Mouse (Mus musculus) left cerebral cortex, adult 11 months (tissue): ENCODE results near the gene Maml3.

Experiments used
- DNase-seq: peaks from one replicate; pipeline ENCODE4 v3.0.0; 2022; ENCODE audit warnings: low spot score

Maml3 gene

DNA sequence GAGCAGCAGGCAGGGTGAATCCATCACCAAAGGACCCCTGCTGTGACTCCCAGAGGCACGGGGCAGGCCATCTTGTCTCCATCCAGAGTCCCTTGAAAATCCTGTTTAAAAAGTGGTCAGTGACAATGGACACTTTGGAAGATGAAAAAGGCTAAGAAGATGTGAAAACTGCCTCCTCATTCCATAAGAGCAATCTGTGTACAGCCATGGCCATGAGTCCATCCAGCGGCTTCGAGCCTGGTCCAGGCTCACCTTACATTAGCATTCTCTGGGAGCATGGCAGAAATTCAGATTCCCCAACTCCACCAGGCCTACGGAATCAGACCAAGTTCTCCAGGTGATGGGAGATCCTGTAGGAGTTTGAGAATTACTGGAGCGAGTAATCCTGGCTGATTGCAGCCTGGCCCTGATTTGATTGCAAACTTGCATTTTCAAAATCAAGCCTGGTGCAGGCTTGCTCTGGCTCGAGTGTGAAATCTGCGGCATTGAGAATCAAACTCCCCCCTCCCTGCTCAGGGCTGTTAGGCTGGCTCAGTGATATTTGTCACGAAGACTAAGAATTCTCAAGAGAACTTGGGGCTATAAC is 402.1 kb downstream of the Maml3 start:
- no peak for DNase-seq

DNA sequence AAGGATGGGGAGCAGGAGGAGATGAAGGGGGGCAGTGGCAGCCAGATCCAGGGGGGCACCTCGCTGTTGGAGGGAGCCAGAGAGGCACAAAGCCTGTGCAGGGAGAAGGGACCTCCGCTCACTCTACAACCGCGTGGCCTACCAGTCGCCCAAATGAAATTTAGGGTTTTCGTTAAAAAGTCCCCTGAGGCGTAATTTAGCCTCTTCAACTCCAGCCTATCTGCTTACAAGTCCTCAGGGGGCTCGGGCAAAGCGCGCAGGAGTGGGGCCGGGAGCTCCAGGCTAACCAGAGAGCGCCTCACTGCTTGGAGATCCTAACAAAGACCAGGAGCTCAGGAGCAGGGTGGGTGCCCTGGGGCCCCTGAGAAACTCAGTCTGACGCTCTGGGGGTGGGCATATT is 402.9 kb downstream of the Maml3 start:
- no peak for DNase-seq

DNA sequence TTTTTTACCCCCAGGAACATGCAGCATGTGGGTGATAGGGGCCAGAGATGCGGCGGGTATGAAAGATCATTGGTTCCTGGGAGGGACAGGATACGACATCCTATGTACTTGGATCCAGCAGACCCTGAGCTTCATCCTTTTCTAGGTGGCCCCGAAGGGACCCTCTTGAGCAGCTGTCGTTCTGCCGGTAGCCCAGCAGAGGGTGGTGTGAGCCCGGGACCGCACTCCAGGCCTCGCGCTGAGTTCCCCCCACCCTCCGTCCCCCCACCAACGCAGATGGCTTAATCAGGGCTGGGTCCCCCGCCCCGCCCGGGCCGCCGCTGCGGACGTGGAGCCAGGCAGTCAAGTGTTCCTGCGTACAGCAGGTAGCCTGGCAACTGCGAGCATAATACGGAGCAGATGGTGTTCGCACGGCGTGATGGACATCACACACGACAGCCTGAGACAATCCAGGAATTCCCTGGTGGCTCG is 403.6 kb downstream of the Maml3 start:
- peak; percentile 48 for DNase-seq

DNA sequence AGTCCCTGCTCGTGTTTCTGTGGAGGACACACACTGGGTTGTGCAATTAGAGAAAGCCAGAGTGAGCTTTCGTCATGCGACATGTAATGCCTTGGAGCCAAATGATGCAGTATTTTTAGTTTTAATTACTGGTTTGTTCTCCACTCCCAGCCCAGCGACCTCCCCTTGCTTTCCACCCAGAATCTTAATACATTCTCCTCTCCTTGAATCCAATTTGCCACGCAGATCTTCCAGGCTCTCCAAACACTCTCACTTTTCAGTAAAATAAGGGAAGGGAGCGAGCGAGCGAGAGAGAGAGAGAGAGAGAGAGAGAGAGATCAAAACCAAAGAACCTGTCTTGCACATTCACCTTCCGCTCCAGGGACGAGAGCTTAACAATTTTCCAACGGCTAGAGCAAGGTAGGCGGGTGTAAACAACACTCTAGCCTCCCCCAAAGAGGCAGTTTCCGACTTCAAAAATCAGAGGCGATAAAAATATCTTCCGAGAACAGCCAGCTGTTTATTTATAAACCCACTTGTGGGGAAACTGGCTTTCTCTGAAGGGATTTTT is 404.1 kb downstream of the Maml3 start:
- DNase-seq, result peak; percentile 29

DNA sequence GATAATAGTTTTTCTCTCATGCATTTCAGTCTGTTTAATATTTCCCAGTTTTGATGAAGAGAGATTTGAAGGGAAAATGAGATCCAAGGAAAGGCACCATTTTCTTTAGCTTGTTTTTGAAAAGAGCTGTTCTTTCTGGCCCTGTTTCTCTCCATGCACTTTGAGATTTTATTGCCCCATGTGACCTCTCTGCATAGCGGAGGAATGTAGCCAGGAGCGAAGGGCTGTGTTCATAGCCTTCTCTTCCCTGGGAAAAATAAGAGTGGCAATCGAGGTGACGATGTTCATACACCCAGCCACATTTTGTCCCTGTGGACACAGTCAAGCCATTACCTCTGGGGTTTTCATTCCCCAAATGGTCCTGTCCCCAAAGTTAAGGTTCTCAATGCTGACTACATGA is 404.8 kb downstream of the Maml3 start:
- no peak for DNase-seq

DNA sequence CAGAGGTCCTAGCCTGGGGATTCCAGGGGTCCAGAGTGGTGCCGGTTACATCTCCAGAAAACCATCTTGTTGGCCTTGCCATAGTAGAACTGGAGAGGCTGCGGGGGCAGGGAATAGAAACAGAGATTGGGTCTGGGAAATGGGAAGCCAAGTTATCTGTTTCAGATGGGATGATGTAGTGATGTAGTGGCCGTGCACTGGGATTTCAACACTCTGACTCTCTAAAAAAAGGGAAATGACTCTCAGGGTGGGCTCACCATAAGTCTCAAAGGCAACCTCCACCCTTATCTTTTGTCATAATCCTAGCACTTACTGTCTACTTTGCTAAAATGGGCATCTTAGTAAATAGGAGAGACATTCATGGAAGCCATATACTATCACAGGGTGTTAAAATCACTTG is 406.9 kb downstream of the Maml3 start:
- no peak for DNase-seq

DNA sequence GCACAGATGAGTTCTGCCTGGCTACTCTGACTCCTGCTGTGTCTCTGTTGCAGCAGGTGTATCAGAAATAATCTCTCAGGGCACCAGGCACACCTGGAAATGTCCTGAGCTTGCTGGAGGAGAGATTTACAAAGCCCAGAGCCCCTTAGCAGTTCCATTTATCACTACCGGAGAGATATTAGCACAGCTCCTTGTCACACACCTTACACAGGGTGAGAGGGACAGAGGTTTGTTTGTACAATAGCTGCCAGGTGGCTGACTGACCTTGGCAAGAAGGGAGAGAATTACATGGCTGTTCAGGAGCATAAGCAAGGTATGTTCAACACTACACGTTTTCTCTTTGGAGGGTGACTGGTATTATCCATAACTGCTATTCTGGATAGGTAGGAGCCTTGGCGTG is 409.2 kb downstream of the Maml3 start:
- no peak for DNase-seq

DNA sequence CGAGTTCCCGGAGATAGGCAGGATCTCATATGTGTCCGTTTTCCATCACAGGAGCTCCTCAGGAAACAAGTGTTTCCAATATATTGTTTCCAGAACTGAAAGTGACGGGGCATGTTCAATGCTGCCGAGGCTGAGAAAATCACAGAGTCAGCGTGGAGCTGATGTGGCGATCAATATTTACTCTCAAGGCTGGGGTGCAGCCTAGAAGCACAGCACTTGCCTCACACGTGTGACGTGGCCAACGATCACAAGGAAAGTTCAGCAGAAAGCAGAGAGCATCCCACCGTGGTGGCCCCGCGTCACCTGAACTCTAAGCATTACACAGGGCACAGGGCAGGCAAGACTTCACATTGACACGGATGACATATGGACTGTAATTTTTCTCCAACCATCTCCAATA is 410.3 kb downstream of the Maml3 start:
- DNase-seq, result no peak

DNA sequence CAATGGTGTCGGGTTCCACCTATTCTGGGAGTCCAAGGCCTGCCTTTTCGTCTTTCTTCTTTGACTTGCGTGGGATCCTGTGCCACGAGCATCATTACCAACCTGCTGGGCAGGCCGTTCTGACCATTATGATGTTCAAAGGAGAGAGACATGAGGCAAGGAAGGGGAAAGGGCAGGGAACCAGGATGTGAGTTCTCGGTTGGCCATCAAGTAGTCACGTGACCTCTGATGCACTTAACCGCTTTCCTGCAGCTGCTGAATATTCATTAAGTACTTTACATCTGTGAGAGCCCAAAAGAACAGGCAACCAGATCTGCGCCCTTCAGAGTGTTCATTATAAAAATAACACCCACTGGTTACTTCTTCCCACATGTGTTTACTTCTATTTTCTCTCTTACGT is 411.7 kb downstream of the Maml3 start:
- no peak for DNase-seq

DNA sequence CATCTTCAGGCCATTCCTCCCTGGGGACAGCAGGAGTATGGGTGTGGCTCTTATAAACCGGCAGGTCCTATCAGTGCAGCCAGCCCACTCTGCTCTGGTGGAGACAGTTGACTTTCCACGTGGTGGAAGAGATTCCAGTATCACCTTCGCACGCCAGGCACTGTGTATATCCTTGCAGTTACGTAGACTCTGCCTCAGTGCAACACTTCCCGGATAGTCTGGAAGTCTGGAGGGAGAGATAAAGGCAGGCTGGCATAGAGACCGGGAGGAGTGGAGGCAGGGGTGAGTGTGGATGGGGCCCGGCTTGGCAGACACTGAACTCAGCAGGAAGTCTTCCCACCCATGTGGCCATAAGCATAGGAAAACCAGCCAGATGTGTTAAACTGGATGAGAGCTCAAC is 416.2 kb downstream of the Maml3 start:
- DNase-seq, result no peak

DNA sequence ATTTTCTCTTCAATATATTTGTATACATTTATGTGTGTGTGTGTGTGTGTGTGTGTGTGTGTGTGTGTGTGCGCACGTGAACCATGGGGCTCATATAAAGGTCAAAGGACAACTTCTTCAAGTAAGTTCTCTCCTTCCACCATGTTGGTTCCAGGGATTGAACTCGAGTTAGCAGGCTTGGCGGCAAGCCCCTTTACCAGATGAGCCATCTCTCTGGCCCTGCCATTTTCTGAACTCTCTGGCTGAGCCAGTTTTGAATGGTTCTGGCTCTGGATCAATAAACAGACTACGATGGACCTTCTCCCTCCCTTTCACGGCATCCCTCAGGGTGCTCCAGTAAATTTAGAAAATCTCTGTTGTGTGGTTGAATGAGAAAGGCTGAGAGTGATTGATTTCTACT is 418.1 kb downstream of the Maml3 start:
- DNase-seq, result no peak

DNA sequence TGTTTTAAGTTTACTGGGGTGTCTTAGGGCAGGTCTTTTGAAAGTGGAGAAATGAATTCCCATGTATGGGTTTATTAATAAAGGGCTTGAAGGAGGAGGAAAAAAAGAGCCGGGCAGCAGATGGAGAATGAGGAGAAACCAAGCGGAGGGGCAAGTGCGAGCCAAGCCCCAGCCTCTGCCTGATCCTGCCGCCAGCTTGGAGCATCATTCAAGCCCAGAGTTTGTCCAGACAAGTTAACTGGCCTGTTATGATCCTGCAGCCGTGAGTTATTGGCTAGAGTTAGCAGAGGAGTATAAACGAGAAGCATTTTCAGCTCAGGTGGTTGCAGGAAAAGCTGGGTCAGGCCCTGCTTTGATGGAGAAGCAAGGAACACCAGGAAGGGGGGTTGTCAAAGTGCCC is 418.6 kb downstream of the Maml3 start:
- DNase-seq, result no peak

DNA sequence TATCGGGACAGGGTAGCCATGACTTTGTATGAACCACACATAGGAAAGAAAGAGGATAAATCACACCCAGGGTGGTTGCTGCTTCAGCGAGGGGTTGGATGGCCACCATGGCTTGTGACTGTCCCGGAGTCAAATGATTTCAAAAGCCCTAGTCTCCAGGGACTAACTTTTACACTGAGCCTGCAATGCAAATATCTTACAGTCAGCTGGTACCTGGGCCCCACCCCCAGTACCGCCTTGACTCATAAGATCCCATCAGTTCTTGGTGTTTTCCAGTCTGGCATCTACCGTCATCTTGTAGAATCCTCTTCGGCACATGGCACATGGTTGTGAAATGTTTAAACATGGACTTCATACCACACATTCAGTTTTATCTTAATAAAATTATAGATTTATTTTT is 419.3 kb downstream of the Maml3 start:
- DNase-seq, result no peak

DNA sequence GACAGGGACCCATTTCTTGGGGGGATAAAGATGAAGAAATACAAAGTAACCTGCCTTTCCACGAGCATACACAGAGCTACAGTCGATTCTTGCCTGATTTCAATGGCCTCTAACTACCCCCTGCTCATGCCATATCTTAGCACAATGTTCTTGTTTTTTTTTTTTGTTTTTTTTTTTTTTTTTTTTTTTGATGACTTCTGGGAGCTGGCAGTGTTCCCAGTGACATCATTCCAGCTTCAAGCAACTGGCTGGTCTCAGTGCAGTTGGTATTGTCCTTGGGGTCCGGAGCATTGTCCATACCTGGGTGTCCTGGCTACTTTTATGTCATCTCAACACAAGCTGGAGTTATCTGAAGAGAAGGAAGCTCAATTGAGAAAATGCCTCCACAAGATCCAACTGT is 429.9 kb downstream of the Maml3 start:
- no peak for DNase-seq

DNA sequence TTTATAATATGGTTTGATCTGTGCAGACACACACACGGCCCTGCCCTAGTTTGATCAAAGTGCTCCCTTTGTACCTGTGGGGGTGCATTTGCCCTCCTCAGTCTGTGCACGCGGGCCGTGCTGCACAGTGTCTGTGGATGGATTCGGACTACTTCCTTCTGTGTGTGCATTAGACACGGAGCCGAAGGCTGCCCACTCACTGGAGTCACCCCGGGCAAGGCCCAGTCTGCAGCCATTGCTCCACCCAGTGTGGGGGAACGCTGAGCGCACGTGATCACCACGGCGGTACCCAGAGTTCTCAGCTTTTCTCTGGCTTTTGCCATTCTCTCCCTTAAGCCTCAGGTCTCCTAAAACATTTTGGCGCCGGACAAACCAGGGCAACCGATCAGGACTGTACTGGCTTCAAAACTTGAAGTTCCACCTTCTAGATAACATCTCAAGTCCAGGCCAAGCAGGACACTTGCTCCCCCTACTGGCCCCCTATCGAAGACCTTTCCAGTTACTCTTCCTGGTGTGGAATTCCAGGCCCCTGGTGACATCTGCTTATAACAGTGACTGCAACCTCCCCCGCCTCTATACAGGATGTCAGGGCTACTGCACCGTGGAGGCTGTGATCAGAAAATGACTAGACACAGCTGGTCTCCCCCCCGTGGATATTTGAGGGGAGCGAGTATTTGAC is 431.3 kb downstream of the Maml3 start:
- peak; percentile 27 for DNase-seq

DNA sequence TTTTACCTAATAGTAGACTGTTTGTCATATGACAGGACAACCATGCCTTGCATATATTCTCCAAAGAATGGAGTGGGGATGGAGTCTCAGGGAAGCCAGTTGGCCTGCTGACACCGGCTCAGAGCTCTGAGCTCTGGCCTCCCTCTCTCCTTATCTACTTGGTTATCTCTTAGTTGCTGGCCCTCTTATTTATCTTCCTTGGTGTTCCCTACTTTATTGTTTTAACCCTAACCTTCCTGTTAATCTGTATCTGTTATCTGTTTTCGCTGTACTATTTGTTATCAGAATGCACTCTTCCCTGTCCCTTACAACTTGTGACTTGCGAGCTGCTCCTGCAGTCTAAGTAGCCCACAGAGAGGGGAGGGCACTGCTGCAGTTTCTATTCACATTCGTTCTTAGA is 432.2 kb downstream of the Maml3 start:
- DNase-seq, result no peak

DNA sequence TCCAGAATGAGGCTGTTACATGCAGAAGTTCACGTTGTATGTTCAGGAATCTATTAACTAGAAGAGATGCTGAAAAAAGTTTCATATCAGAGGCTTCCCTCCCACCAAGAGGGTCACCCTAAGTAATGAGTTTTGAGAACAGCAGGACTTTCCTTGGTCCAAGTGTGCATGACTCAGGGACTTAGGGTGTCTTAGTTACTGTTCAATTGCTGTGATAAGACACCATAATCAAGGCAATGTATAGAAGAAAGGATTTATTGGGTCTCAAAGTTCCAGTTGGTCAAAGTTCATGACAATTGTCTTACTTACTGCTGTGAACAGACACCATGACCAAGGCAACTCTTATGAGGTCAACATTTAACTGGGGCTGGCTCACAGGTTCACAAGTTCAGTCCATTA is 433.8 kb downstream of the Maml3 start:
- DNase-seq, result no peak

DNA sequence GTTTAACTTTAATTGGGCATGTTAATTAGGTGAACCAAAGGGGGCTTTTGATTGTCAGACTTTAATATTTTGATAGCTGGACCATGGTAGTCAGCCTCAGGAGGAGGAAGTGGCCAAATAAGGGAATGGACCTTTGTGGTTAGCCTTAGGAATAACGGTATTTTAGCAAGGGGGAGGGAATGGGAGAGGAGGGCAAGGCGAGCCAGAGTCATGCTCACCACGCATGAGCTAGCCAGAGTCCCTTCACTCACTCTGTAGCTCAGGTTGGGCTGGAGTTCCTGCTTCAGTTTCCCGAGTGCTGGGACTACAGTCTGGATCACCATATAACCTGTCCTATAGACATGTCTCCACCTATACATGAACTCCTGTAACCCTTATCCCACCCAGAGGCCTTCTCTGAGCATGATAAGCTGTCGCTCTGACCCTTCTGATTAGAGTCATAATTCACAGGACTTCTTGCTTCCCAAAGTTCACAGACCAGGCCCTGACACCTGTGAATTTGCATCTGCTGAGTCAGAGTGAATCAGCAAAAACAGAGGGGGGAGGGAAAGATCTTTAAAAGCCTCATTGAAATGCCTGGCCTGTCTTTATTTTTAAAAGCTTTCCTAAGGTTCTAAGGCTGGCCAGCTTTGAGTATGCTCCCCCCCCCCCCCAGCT is 434.3 kb downstream of the Maml3 start:
- DNase-seq, result no peak

DNA sequence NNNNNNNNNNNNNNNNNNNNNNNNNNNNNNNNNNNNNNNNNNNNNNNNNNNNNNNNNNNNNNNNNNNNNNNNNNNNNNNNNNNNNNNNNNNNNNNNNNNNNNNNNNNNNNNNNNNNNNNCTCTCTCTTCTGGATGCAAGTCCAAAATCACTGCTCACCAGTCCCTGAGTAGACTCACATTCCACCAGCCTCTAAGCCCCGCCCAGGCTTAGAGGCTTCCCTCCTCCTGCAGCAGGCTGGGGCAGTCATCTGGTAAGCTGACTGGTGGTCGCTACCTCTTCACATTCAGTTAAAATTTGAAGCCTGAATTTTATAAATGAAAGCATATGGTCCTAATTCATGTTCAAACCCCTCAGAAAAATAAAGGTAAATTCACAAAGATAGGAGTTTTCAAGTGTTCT is 436.3 kb downstream of the Maml3 start:
- DNase-seq, result no peak

DNA sequence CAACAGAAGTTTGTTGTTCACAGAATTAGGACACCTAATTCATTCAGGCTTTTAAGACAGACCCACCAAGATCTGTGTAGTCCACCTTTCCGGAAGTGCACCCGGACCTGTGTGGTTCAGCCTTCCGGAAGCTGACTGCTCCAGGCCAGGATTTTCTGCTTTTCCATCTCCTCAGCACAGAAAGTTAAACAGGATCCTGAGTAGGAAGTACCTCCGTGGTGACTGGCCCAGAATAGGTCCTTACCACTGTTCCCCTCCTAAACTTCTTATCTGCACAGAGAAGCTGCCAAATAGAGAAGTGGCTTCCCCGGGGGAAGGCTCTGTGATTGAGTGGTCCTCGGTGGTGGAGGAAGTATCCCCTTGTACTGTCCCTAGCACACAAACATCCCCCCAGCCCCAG is 442.3 kb downstream of the Maml3 start:
- no peak for DNase-seq

DNA sequence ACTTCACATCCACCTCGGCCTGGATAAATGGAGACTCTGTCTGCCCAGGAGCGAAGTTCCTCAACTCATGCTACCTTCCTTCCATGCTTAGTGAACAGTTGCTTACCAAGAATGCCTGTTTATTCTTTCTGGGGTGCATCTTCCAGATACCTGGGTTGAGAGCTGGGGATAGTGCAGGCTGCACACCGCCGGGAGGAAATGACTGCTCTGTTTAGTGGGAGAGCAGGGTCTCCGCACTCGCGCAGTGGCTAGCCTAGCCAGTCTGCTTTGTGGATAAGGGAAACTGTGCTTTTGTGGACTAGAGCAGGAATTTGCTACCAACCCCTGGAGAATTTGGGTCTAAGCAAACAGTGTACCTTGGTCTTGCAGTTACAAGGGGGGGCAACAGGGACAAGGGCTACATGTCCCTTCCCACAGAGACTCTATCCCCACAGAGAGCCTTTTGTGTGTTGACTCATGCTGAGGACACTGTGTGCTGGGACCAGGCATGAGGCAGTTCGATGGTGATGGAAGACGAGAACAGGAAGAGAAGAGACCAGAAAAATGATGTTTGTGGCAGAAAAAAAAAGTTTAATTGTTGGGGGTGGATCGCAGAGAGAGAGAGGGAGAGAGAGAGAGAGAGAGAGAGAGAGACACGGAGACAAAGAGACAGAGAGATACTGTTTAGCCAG is 442.9 kb downstream of the Maml3 start:
- DNase-seq, result no peak

DNA sequence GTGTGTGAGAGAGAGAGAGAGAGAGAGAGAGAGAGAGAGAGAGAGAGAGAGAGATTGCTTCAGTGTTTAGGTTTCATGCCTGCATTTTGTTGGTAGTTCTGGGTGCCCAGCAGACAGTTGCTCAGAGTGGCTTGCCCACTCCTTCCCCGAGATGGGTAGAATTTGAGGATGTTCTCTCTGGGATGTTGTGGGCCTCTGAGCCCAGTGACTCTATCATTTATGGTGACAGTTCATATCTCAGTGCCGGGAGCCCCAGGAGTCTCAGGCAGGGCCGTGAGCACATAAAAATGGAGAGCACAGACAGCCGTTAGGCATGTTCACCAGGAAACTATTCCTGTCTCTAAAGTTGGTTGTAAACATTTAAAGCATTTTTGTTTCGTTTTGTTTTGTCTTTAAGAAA is 443.5 kb downstream of the Maml3 start:
- no peak for DNase-seq

DNA sequence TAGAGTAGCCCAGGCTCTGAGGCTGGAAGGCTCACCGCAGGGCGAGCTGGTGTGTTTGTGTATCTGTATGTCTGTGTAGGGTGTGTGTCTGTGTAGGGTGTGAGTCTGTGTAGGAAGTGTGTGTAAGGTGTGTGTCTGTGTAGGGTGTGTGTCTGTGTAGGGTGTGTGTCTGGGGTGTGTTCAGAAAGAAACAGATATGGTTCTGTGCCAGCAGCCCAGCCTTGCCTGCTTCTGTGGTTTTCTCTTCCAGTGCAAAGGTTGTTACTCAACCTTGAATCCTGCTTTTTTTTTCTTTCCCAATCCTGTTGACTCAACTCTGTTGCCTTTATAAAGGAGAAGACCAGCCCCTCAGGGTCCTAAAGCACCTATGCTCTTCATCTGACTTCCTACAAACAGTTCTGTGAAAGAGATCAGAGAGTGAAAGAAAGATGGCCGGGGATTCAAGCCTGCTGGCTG is 444.0 kb downstream of the Maml3 start:
- no peak for DNase-seq
